13 mouse cellular contexts compared by ENCODE assay signal in genomic region chr15:78599124-78599523, GRCm38 (mm10). TPM values are rescaled to one million over a fixed set of nuclear protein-coding genes. Genes with fewer than 3 reads are reported as not detected.
DNase-seq lines count a peak whose midpoint lies in the region; ATAC-seq and TF ChIP-seq lines count a peak whose summit lies in the region.
"Had no signal": no experiment of that assay in that cellular context is flagged by ENCODE, and none has a peak within 500 bp of the region (broad histone marks: within the 10 kb centered on the region; RNA-seq: fewer than 3 reads in every experiment).

No protein-coding gene starts in this region.

- H3K27ac ChIP-seq in heart, adult 2 months: no peak overlapping the region; the same call in 1 of the 2 replicates
- H3K27ac ChIP-seq in heart, embryonic 10.5 days: no peak overlapping the region
- peak overlapping the region; percentile 57; the same call in 1 of the 2 replicates for H3K27ac ChIP-seq in liver, postnatal 0 days (ENCODE audit: low read depth)
- H3K27ac ChIP-seq in intestine, embryonic 16.5 days (ENCODE audit: low read length): no peak overlapping the region
- H3K27ac ChIP-seq: lung, embryonic 15.5 days; neural tube, embryonic 12.5 days had no signal

- WGBS in heart, adult 2 months: 88% methylated on average over 6 of the region's 6 CpGs
- WGBS in heart, embryonic 10.5 days: 79% methylated on average over 6 of the region's 6 CpGs
- 61% methylated on average over 6 of the region's 6 CpGs for WGBS in liver, postnatal 0 days (ENCODE audit: insufficient replicate concordance)
- 81% methylated on average over 6 of the region's 6 CpGs for WGBS in intestine, embryonic 16.5 days

- TF ChIP-seq CTCF in heart, adult 2 months (IDR thresholded peaks at IDR 0.05): no peak
- TF ChIP-seq CTCF in liver, postnatal 0 days (IDR thresholded peaks at IDR 0.05; ENCODE audit: low read depth): no peak

- H3K79me2 ChIP-seq in heart, adult 2 months (replicated peaks; ENCODE audit: control insufficient read depth, insufficient read depth, low read length): no peaks in the 10 kb centered on the region

- no peak overlapping the region for H3K9ac ChIP-seq in heart, adult 2 months (ENCODE audit: low read depth, low read length)
- no peak overlapping the region for H3K9ac ChIP-seq in liver, postnatal 0 days (replicated peaks)
- H3K9ac ChIP-seq in intestine, embryonic 16.5 days (ENCODE audit: low read depth, low read length): no peak overlapping the region
- H3K9ac ChIP-seq: lung, embryonic 15.5 days; neural tube, embryonic 12.5 days had no signal

- no peaks in the 10 kb centered on the region for H3K36me3 ChIP-seq in heart, adult 2 months (ENCODE audit: control insufficient read depth, insufficient read depth, low read length)
- H3K36me3 ChIP-seq in heart, embryonic 10.5 days: no peaks in the 10 kb centered on the region
- no peaks in the 10 kb centered on the region for H3K36me3 ChIP-seq in liver, postnatal 0 days (replicated peaks; ENCODE audit: insufficient read depth, low read length)
- H3K36me3 ChIP-seq in splenic B cell, adult 2 months (ENCODE audit: control insufficient read depth, insufficient read depth, low read length, poor library complexity, severe bottlenecking): peaks cover 4% of the 10 kb centered on the region
- no peaks in the 10 kb centered on the region for H3K36me3 ChIP-seq in intestine, embryonic 16.5 days (ENCODE audit: control insufficient read depth, insufficient read depth, low read length)
- H3K36me3 ChIP-seq: lung, embryonic 15.5 days; neural tube, embryonic 12.5 days had no signal

- peak; percentile 40 to 73 for DNase-seq in heart, adult 2 months
- DNase-seq in heart, embryonic 10.5 days (ENCODE audit: low spot score): no peak
- peak; percentile 66 to 67 for DNase-seq in spleen, postnatal 36 days (ENCODE audit: low spot score in 2 of 2)
- DNase-seq in spleen, adult 12 weeks (ENCODE audit: low spot score): no peak
- peak; percentile 40 for DNase-seq in liver, postnatal 0 days
- peak; percentile 41 for DNase-seq in splenic B cell, adult 2 months (ENCODE audit: low read depth, low spot score)
- DNase-seq in thymus, postnatal 0 days (ENCODE audit: low spot score): no peak
- DNase-seq: adrenal gland, postnatal 25 days; cerebellum, adult 9-11 months had no signal

- H3K4me3 ChIP-seq in heart, adult 2 months: no peak overlapping the region
- no peak overlapping the region for H3K4me3 ChIP-seq in heart, embryonic 10.5 days
- H3K4me3 ChIP-seq in liver, postnatal 0 days (ENCODE audit: low read depth, low read length): peak overlapping the region; percentile 13
- no peak overlapping the region for H3K4me3 ChIP-seq in intestine, embryonic 16.5 days (ENCODE audit: low read length)
- H3K4me3 ChIP-seq: lung, embryonic 15.5 days; neural tube, embryonic 12.5 days had no signal

- peak overlapping the region; percentile 53 for H3K4me2 ChIP-seq in liver, postnatal 0 days (ENCODE audit: low read depth, low read length)
- no peak overlapping the region for H3K4me2 ChIP-seq in intestine, embryonic 16.5 days (ENCODE audit: low read depth, low read length)
- H3K4me2 ChIP-seq: lung, embryonic 15.5 days; neural tube, embryonic 12.5 days had no signal

- peak; percentile 19 for ATAC-seq in liver, postnatal 0 days
- ATAC-seq in intestine, embryonic 16.5 days: no peak
- ATAC-seq: Patski had no signal

- no peaks in the 10 kb centered on the region for H3K27me3 ChIP-seq in heart, adult 2 months (ENCODE audit: control insufficient read depth, insufficient read depth, low read length)
- peaks cover 7% of the 10 kb centered on the region; the same call in 1 of the 2 replicates for H3K27me3 ChIP-seq in heart, embryonic 10.5 days (ENCODE audit: insufficient read depth, poor library complexity, severe bottlenecking)
- H3K27me3 ChIP-seq in liver, postnatal 0 days (ENCODE audit: insufficient read depth, low read length): no peaks in the 10 kb centered on the region
- H3K27me3 ChIP-seq in splenic B cell, adult 2 months (ENCODE audit: control insufficient read depth, insufficient read depth, low read length, poor library complexity, severe bottlenecking): no peaks in the 10 kb centered on the region
- no peaks in the 10 kb centered on the region for H3K27me3 ChIP-seq in intestine, embryonic 16.5 days (replicated peaks; ENCODE audit: control insufficient read depth, insufficient read depth, low read length)
- H3K27me3 ChIP-seq: lung, embryonic 15.5 days; neural tube, embryonic 12.5 days had no signal

- no peak for TF ChIP-seq EP300 in heart, adult 2 months (IDR thresholded peaks at IDR 0.05; ENCODE audit: insufficient read depth, low read depth, low read length)
- 0 out of 2 replicates have a peak, but pooled peaks have one; percentile 15 for TF ChIP-seq EP300 in liver, postnatal 0 days (IDR thresholded peaks at IDR 0.05; ENCODE audit: low read depth)

- H3K4me1 ChIP-seq in heart, adult 2 months (ENCODE audit: control insufficient read depth, insufficient read depth, low read length): no peaks in the 10 kb centered on the region
- 0 out of 2 replicates have a peak, but pooled peaks cover 9% of the 10 kb centered on the region for H3K4me1 ChIP-seq in heart, embryonic 10.5 days
- H3K4me1 ChIP-seq in liver, postnatal 0 days (ENCODE audit: insufficient read depth): peaks cover 15% of the 10 kb centered on the region
- no peaks in the 10 kb centered on the region for H3K4me1 ChIP-seq in intestine, embryonic 16.5 days (ENCODE audit: control insufficient read depth, insufficient read depth, low read length)
- H3K4me1 ChIP-seq: lung, embryonic 15.5 days; neural tube, embryonic 12.5 days had no signal

- H3K9me3 ChIP-seq in heart, embryonic 10.5 days: no peaks in the 10 kb centered on the region; the same call in 1 of the 2 replicates
- no peaks in the 10 kb centered on the region for H3K9me3 ChIP-seq in liver, postnatal 0 days (ENCODE audit: low read length)
- H3K9me3 ChIP-seq in intestine, embryonic 16.5 days (ENCODE audit: control insufficient read depth, low read length): no peaks in the 10 kb centered on the region
- H3K9me3 ChIP-seq: lung, embryonic 15.5 days; neural tube, embryonic 12.5 days had no signal

- intact Hi-C loops in heart, adult 2 months (cut with DNase I): no loop called here

- no peak for TF ChIP-seq POLR2A in heart, adult 2 months (IDR thresholded peaks at IDR 0.05; ENCODE audit: insufficient read depth, low read depth, low read length)

RNA-seq across cellular contexts. Expression of gene Cyth4, which starts 2.3 kb away (rescaled TPM):
- 1 to 10 TPM; 6.1 to 6.7 TPM for total RNA-seq in heart, adult 2 months (2021)
- 9.3 and 12.8 TPM in 2 replicates for polyA plus RNA-seq in heart, adult 2 months (2012; rRNA removed)
- 2.3 and 5.0 TPM in 2 replicates for polyA plus RNA-seq in heart, embryonic 10.5 days (2016; fragmentation: Nextera tagmentation; extraction: Ambion mirVana)
- 11.5 and 13.3 TPM in 2 replicates for polyA plus RNA-seq in liver, postnatal 0 days (2015; fragmentation: Nextera tagmentation; extraction: Ambion mirVana)
- polyA plus RNA-seq in thymus, postnatal 0 days (2015; fragmentation: Nextera tagmentation; extraction: Ambion mirVana): 23.0 and 23.7 TPM in 2 replicates
- 7.2 and 8.5 TPM in 2 replicates for polyA plus RNA-seq in intestine, embryonic 16.5 days (2015; fragmentation: Nextera tagmentation; extraction: Ambion mirVana)

RNA-seq across cellular contexts. Expression of gene Rac2, which starts 26.5 kb away (rescaled TPM):
- 1 to 10 TPM; 4.5 to 8.7 TPM for total RNA-seq in heart, adult 2 months (2021)
- polyA plus RNA-seq in heart, adult 2 months (2012; rRNA removed): 7.7 and 44.7 TPM in 2 replicates
- polyA plus RNA-seq in heart, embryonic 10.5 days (2016; fragmentation: Nextera tagmentation; extraction: Ambion mirVana): 5.9 and 13.0 TPM in 2 replicates
- polyA plus RNA-seq in liver, postnatal 0 days (2015; fragmentation: Nextera tagmentation; extraction: Ambion mirVana): 120 and 127 TPM in 2 replicates
- polyA plus RNA-seq in thymus, postnatal 0 days (2015; fragmentation: Nextera tagmentation; extraction: Ambion mirVana): 662 and 779 TPM in 2 replicates
- 19.9 and 25.1 TPM in 2 replicates for polyA plus RNA-seq in intestine, embryonic 16.5 days (2015; fragmentation: Nextera tagmentation; extraction: Ambion mirVana)
- polyA plus RNA-seq: Patski had no signal

RNA-seq across cellular contexts. Expression of gene Sstr3, which starts 54.6 kb away (rescaled TPM):
- not detected for total RNA-seq in heart, adult 2 months (2021)
- not detected in 2 replicates for polyA plus RNA-seq in heart, adult 2 months (2012; rRNA removed)
- 0.12 TPM in 1 of 2 replicates, not detected in the other for polyA plus RNA-seq in heart, embryonic 10.5 days (2016; fragmentation: Nextera tagmentation; extraction: Ambion mirVana)
- not detected in 2 replicates for polyA plus RNA-seq in liver, postnatal 0 days (2015; fragmentation: Nextera tagmentation; extraction: Ambion mirVana)
- 0.03 and 0.05 TPM in 2 replicates for polyA plus RNA-seq in thymus, postnatal 0 days (2015; fragmentation: Nextera tagmentation; extraction: Ambion mirVana)
- polyA plus RNA-seq in intestine, embryonic 16.5 days (2015; fragmentation: Nextera tagmentation; extraction: Ambion mirVana): 0.23 and 0.24 TPM in 2 replicates
- polyA plus RNA-seq: lung, embryonic 15.5 days had no signal

Comparison
In these comparisons a context has a peak if more than half of its experiments do, and no peak if none do; other contexts are left out.
1. DNase-seq: peak in heart, adult 2 months (2 of 2), spleen, postnatal 36 days (2 of 2), liver, postnatal 0 days (single experiment) and splenic B cell, adult 2 months (single experiment); none in heart, embryonic 10.5 days (single experiment), spleen, adult 12 weeks (single experiment) and thymus, postnatal 0 days (single experiment).